Comparison of ENCODE assay signal across 8 mouse cellular contexts in the genomic region with DNA sequence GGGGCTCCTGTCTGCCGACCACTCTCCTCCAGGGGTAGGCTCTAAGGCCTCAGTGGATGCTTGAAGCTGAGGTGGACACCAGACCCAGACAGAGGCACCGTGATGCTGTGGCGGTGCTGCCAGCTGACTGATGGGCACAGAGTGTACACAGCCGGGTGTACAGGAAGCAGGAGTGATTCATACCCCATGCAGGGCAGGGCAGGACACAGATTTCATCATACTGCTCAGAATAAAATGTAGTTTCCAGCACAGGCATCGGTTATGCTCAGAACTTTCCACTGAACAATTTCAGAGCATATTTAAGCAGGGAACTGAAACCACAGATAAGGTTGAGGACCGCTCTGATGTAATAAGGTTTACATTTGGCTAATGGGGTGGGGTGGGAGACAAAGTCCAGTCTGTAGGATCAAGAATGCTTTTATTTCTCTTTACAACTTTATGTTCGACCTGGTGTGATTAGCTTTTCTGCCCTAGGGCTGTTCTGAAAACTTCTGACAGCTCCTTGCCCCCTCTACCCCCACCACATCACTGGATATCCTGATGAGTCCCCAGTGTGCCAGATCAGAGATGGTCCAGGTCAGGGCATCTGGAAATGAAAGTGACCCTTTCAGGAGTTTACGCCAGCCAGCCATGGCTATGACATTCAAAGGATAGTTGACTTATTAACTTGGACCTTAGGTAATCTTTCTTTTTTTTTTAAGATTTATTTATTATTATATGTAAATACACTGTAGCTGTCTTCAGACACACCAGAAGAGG. TPM values are rescaled to one million over a fixed set of nuclear protein-coding genes. Genes with fewer than 3 reads are reported as not detected.
DNase-seq lines count a peak whose midpoint lies in the region; ATAC-seq lines count a peak whose summit lies in the region.

No protein-coding gene starts in this region.

- peaks cover 19% of the 10 kb centered on the region for H3K4me1 ChIP-seq in heart, embryonic 11.5 days (ENCODE audit: control insufficient read depth, insufficient read depth, low read length)
- H3K4me1 ChIP-seq in liver, embryonic 13.5 days (replicated peaks): peaks cover 6% of the 10 kb centered on the region
- H3K4me1 ChIP-seq in stomach, embryonic 16.5 days (ENCODE audit: control insufficient read depth, insufficient read depth, low read length): peaks cover 10% of the 10 kb centered on the region
- H3K4me1 ChIP-seq in hindbrain, embryonic 13.5 days (replicated peaks): peaks cover 6% of the 10 kb centered on the region; the same call in 1 of the 2 replicates

- 58% methylated on average over 8 of the region's 8 CpGs for WGBS in heart, embryonic 11.5 days (ENCODE audit: insufficient replicate concordance)
- 48% methylated on average over 8 of the region's 8 CpGs for WGBS in liver, embryonic 13.5 days (ENCODE audit: insufficient replicate concordance)
- 45% methylated on average over 8 of the region's 8 CpGs for WGBS in stomach, embryonic 16.5 days
- WGBS in hindbrain, embryonic 13.5 days: 71% methylated on average over 8 of the region's 8 CpGs

- H3K9ac ChIP-seq in heart, embryonic 11.5 days (ENCODE audit: low read depth, low read length): peak overlapping the region; percentile 43; the same call in 1 of the 2 replicates
- H3K9ac ChIP-seq in liver, embryonic 13.5 days: no peak overlapping the region
- no peak overlapping the region for H3K9ac ChIP-seq in stomach, embryonic 16.5 days (ENCODE audit: low read length)
- no peak overlapping the region for H3K9ac ChIP-seq in hindbrain, embryonic 13.5 days

- DNase-seq in frontal cortex, postnatal 36 days (ENCODE audit: low spot score in 2 of 2): no peak
- DNase-seq in CD4-positive helper T cell, adult 2 months (ENCODE audit: low read depth, low spot score): peak; percentile 27
- DNase-seq in liver, embryonic 13.5 days: no peak
- no peak for DNase-seq in spleen, postnatal 14 days (ENCODE audit: low spot score in 2 of 2)

- peak overlapping the region; percentile 64 for H3K27ac ChIP-seq in heart, embryonic 11.5 days (ENCODE audit: low read depth, low read length)
- H3K27ac ChIP-seq in liver, embryonic 13.5 days: no peak overlapping the region
- H3K27ac ChIP-seq in stomach, embryonic 16.5 days (ENCODE audit: low read length): peak overlapping the region; percentile 75
- H3K27ac ChIP-seq in hindbrain, embryonic 13.5 days: no peak overlapping the region

- no peaks in the 10 kb centered on the region for H3K27me3 ChIP-seq in heart, embryonic 11.5 days (ENCODE audit: control insufficient read depth, insufficient read depth, low read length)
- H3K27me3 ChIP-seq in liver, embryonic 13.5 days: no peaks in the 10 kb centered on the region
- no peaks in the 10 kb centered on the region for H3K27me3 ChIP-seq in stomach, embryonic 16.5 days (ENCODE audit: control insufficient read depth, insufficient read depth, low read length)
- H3K27me3 ChIP-seq in hindbrain, embryonic 13.5 days: peaks cover 7% of the 10 kb centered on the region; the same call in 1 of the 2 replicates

- no peak overlapping the region for H3K4me2 ChIP-seq in heart, embryonic 11.5 days
- no peak overlapping the region for H3K4me2 ChIP-seq in liver, embryonic 13.5 days
- peak overlapping the region; percentile 13; the same call in 1 of the 2 replicates for H3K4me2 ChIP-seq in stomach, embryonic 16.5 days (ENCODE audit: low read depth, low read length)
- H3K4me2 ChIP-seq in hindbrain, embryonic 13.5 days: no peak overlapping the region

- H3K4me3 ChIP-seq in heart, embryonic 11.5 days (ENCODE audit: low read depth, low read length): no peak overlapping the region
- H3K4me3 ChIP-seq in liver, embryonic 13.5 days (replicated peaks): no peak overlapping the region
- no peak overlapping the region for H3K4me3 ChIP-seq in stomach, embryonic 16.5 days (replicated peaks; ENCODE audit: low read length)
- H3K4me3 ChIP-seq in hindbrain, embryonic 13.5 days: no peak overlapping the region

- H3K36me3 ChIP-seq in heart, embryonic 11.5 days (ENCODE audit: control insufficient read depth, insufficient read depth, low read length): no peaks in the 10 kb centered on the region
- no peaks in the 10 kb centered on the region for H3K36me3 ChIP-seq in liver, embryonic 13.5 days
- no peaks in the 10 kb centered on the region for H3K36me3 ChIP-seq in stomach, embryonic 16.5 days (ENCODE audit: control insufficient read depth, insufficient read depth, low read length)
- H3K36me3 ChIP-seq in hindbrain, embryonic 13.5 days: no peaks in the 10 kb centered on the region

- no peaks in the 10 kb centered on the region for H3K9me3 ChIP-seq in heart, embryonic 11.5 days (replicated peaks; ENCODE audit: control insufficient read depth, low read length)
- no peaks in the 10 kb centered on the region for H3K9me3 ChIP-seq in liver, embryonic 13.5 days (replicated peaks)
- no peaks in the 10 kb centered on the region for H3K9me3 ChIP-seq in stomach, embryonic 16.5 days (replicated peaks; ENCODE audit: control insufficient read depth, low read length)
- H3K9me3 ChIP-seq in hindbrain, embryonic 13.5 days: no peaks in the 10 kb centered on the region

- ATAC-seq in frontal cortex, adult (ENCODE audit: low TSS enrichment): peak; percentile 57
- ATAC-seq in heart, embryonic 11.5 days (replicated peaks; ENCODE audit: insufficient number of reproducible peaks, low FRiP score, low TSS enrichment): no peak
- ATAC-seq in liver, embryonic 13.5 days (ENCODE audit: low read depth): peak; percentile 40; the same call in 1 of the 2 replicates
- ATAC-seq in stomach, embryonic 16.5 days (ENCODE audit: insufficient read depth, low FRiP score): peak; percentile 93
- ATAC-seq in hindbrain, embryonic 13.5 days (ENCODE audit: low FRiP score): no peak

RNA-seq across cellular contexts. Expression of gene Gcm1, which starts 29.4 kb away (rescaled TPM):
- polyA plus RNA-seq in heart, embryonic 11.5 days (2014; fragmentation: Nextera tagmentation; extraction: Ambion mirVana): not detected in 2 replicates
- not detected in 2 replicates for polyA plus RNA-seq in liver, embryonic 13.5 days (2015; fragmentation: Nextera tagmentation; extraction: Ambion mirVana)
- polyA plus RNA-seq in stomach, embryonic 16.5 days (2015; fragmentation: Nextera tagmentation; extraction: Ambion mirVana): not detected in 2 replicates
- polyA plus RNA-seq in hindbrain, embryonic 13.5 days (2015; fragmentation: Nextera tagmentation; extraction: Ambion mirVana): not detected in 2 replicates

Comparison
In these comparisons a context has a peak if more than half of its experiments do, and no peak if none do; other contexts are left out.
1. ATAC-seq: peak in frontal cortex, adult (single experiment), liver, embryonic 13.5 days (single experiment) and stomach, embryonic 16.5 days (single experiment); none in heart, embryonic 11.5 days (single experiment) and hindbrain, embryonic 13.5 days (single experiment).
2. H3K27ac ChIP-seq: peak in heart, embryonic 11.5 days (single experiment) and stomach, embryonic 16.5 days (single experiment); none in liver, embryonic 13.5 days (single experiment) and hindbrain, embryonic 13.5 days (single experiment).